Mouse (Mus musculus) central nervous system, embryonic 14 days (tissue): ENCODE results near the gene Mus81. TPM values are rescaled to one million over a fixed set of nuclear protein-coding genes. Genes with fewer than 3 reads are reported as not detected.

Experiments
- polyA plus RNA-seq: library from polyadenylated mRNA; depleted of rRNA; stranded (reverse); fragments of >200 nt; gene quantifications from 2 replicates; pipeline ENCODE4 v1.2.3, GENCODE M21; 2012; rRNA removed

The Mus81 gene
- 57.1 and 64.2 TPM in 2 replicates for polyA plus RNA-seq

GRCm38 (mm10) chr19:5487768-5488550 lies at the start of gene Mus81:
Mus81 (minus strand) TSS chr19:5488402.

GRCm38 (mm10) chr19:5510031-5511026 lies 22.1 kb upstream of the Mus81 start, which contains the start of gene Snx32:
Snx32 (minus strand) TSS chr19:5510538.

DNA sequence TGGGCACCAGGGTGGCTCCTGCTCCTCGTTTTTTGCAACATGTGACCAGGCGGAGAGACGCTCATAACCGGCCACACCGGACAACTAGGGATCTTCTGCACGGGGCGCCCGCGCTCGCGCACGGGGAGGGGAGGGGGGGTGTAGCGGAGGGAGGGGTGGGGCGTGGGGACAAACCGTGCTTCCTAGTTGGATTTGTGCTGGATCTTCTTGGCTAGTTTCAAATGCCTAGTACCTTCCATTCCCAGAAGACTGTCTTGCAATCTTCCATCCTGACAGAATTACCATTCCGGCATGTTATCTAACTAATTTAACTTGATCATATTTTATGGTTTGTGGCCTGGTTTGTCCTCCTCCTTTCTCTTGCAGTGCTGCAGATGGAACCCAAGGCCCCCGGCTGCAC lies 15.5 kb upstream of the Mus81 start, which contains the start of gene 1700020D05Rik:
Gene 1700020D05Rik (minus strand): TSS at position 101 of the 400 bp plus-strand sequence.

GRCm38 (mm10) chr19:5490313-5490897 lies 2.2 kb upstream of the Mus81 start, which contains the start of gene Cfl1:
Cfl1 (plus strand) TSS chr19:5490455.

GRCm38 (mm10) chr19:5473720-5474119 lies 14.5 kb downstream of the Mus81 start, which contains the start of gene Efemp2:
Efemp2 (plus strand) TSS chr19:5473954.

GRCm38 (mm10) chr19:5468374-5468773 lies 19.8 kb downstream of the Mus81 start, which contains the start of gene Ctsw:
Ctsw (minus strand) TSS chr19:5468507.

GRCm38 (mm10) chr19:5460465-5460911 lies 27.7 kb downstream of the Mus81 start, which contains the start of gene Fibp:
Fibp (plus strand) TSS chr19:5460615.

DNA sequence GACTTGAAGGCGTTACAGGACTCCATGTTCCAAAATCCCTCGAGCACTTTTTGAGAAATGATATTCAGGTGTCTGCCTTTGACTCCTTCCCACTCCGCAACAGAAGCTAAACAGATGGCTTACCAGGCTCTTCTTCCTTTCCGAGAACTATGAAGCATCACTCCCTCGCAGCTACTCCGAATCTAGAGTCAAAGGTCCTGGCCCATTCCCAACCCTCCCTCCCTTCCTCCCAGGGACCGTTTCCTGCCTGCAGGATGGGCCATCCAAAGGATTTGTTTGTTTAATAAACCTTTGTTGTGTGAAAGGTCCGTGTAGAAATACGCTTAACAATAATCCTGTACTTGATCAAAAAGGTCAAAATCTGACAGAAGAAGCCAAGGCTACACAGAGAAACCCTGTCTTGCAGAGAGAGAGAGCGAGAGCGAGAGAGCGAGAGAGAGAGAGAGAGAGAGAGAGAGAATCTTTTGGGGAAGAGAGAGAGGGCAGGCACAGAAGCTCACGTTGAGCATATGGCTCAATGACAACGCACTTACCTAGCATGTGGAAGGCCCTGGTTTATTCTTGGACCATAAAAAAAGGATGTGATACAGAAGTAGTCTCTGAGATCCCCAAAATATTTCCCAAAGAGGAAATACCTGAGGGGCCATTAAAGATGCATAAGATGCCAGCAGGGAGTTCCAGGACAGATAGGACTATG lies 30.3 kb downstream of the Mus81 start, which contains the start of gene Ccdc85b:
Gene Ccdc85b (minus strand): TSS at position 149 of the 697 bp plus-strand sequence.

DNA sequence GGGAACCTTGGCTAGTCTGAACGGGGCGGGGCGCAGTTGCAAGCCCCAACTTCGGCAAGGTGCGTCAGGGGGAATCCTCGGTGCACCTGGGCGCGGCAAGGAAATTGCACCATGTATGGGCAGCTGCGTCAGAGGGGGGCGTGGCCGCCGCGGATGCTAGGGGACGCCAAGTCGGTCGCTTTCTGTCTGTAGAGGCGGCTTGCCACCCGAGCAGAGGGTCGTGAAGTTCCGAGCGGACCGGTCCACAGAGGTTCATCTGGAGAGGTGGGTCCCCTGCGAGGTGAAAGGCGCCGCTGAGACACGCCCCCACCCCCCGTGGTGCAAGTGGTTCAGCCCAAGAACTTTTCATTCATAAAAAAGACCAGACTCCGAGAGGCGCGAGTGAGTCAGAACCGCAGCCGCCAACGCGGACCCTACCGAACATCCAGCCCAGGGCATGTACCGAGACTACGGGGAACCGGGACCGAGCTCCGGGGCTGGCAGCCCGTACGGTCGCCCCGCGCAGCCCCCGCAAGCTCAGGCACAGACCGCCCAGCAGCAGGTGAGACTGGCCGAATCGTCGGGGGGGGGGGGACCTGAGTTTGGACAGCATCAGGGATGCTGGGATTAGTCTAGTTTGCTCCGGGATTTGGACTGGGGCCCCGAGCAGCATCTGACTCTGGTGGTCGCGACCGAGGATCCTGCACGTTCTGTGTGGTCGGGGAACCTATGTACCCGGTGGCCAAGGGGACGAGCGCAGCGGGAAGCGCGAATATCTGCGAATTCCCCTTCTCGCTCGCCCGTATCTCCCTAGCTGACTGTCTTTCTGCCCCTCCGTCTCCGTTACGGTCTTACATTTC lies 40.5 kb downstream of the Mus81 start, which contains the start of gene Fosl1:
Gene Fosl1 (plus strand): TSS at position 33 of the 839 bp plus-strand sequence.

Other genes starting within 250 kb of the Mus81 start
- 45.1 and 54.2 TPM in 2 replicates for gene Pacs1, start 215.3 kb downstream of the Mus81 start, polyA plus RNA-seq
- gene Sf3b2, start 192.9 kb downstream of the Mus81 start, polyA plus RNA-seq = 197 and 209 TPM in 2 replicates
- 35.0 and 36.4 TPM in 2 replicates for gene Gal3st3, start 190.1 kb downstream of the Mus81 start, polyA plus RNA-seq
- not detected in 2 replicates for gene Catsper1, start 152.7 kb downstream of the Mus81 start, polyA plus RNA-seq
- 2.2 and 2.4 TPM in 2 replicates for gene Cst6, start 138.8 kb downstream of the Mus81 start, polyA plus RNA-seq
- gene Eif1ad, start 121.7 kb downstream of the Mus81 start, polyA plus RNA-seq = 42.2 and 43.6 TPM in 2 replicates
- 200 and 202 TPM in 2 replicates for gene Banf1, start 121.2 kb downstream of the Mus81 start, polyA plus RNA-seq
- 89.8 and 93.4 TPM in 2 replicates for gene Sart1, start 99.7 kb downstream of the Mus81 start, polyA plus RNA-seq
- 0.05 TPM in 1 of 2 replicates, not detected in the other for gene Tsga10ip, start 85.9 kb downstream of the Mus81 start, polyA plus RNA-seq
- gene Drap1, start 63.4 kb downstream of the Mus81 start, polyA plus RNA-seq = 304 and 309 TPM in 2 replicates
- gene AI837181, start 63.3 kb downstream of the Mus81 start, polyA plus RNA-seq = 76.5 and 85.9 TPM in 2 replicates
- 0.05 TPM in 1 of 2 replicates, not detected in the other for gene Fosl1, start 40.9 kb downstream of the Mus81 start, polyA plus RNA-seq
- gene Ccdc85b, start 30.5 kb downstream of the Mus81 start, polyA plus RNA-seq = 10.6 and 11.6 TPM in 2 replicates
- 216 and 221 TPM in 2 replicates for gene Fibp, start 27.8 kb downstream of the Mus81 start, polyA plus RNA-seq
- 2.6 and 2.7 TPM in 2 replicates for gene Ctsw, start 19.9 kb downstream of the Mus81 start, polyA plus RNA-seq
- 50.0 and 85.2 TPM in 2 replicates for gene Efemp2, start 14.4 kb downstream of the Mus81 start, polyA plus RNA-seq
- gene Cfl1, start 2.1 kb upstream of the Mus81 start, polyA plus RNA-seq = 1,583 and 1,664 TPM in 2 replicates
- 3.8 and 4.0 TPM in 2 replicates for gene 1700020D05Rik, start 15.4 kb upstream of the Mus81 start, polyA plus RNA-seq
- 103 and 108 TPM in 2 replicates for gene Snx32, start 22.1 kb upstream of the Mus81 start, polyA plus RNA-seq
- gene Ovol1, start 72.2 kb upstream of the Mus81 start, polyA plus RNA-seq = 0.05 and 0.56 TPM in 2 replicates
- 2.4 and 2.5 TPM in 2 replicates for gene Ap5b1, start 79.6 kb upstream of the Mus81 start, polyA plus RNA-seq
- gene Rnaseh2c, start 113.5 kb upstream of the Mus81 start, polyA plus RNA-seq = 90.9 and 107 TPM in 2 replicates
- gene Kat5, start 121.8 kb upstream of the Mus81 start, polyA plus RNA-seq = 155 and 159 TPM in 2 replicates
- gene Rela, start 149.1 kb upstream of the Mus81 start, polyA plus RNA-seq = 38.6 and 41.9 TPM in 2 replicates
- 25.8 and 34.4 TPM in 2 replicates for gene Sipa1, start 175.3 kb upstream of the Mus81 start, polyA plus RNA-seq
- 20.8 and 24.0 TPM in 2 replicates for gene Map3k11, start 200.3 kb upstream of the Mus81 start, polyA plus RNA-seq
- 80.3 and 94.9 TPM in 2 replicates for gene Pcnx3, start 200.5 kb upstream of the Mus81 start, polyA plus RNA-seq
- 0.05 and 0.21 TPM in 2 replicates for gene Kcnk7, start 216.0 kb upstream of the Mus81 start, polyA plus RNA-seq
- gene Ehbp1l1, start 237.9 kb upstream of the Mus81 start, polyA plus RNA-seq = 25.1 and 28.3 TPM in 2 replicates
- 241 and 283 TPM in 2 replicates for gene Fam89b, start 241.3 kb upstream of the Mus81 start, polyA plus RNA-seq